Mouse (Mus musculus): ENCODE measurements around the gene Kat7. TPM values are rescaled to one million over a fixed set of nuclear protein-coding genes. Genes with fewer than 3 reads are reported as not detected.

Gene Kat7
- total RNA-seq, 2 experiments from 2014 or later: 19.7 to 23.9 TPM

GRCm38 (mm10) chr11:95333805-95334204 lies 23.8 kb upstream of the Kat7 start:
- no peak for DNase-seq (ENCODE audit: low spot score)

GRCm38 (mm10) chr11:95333209-95333608 lies 23.2 kb upstream of the Kat7 start:
- DNase-seq (ENCODE audit: low spot score): no peak

GRCm38 (mm10) chr11:95330662-95331061 lies 20.6 kb upstream of the Kat7 start:
- no peak for DNase-seq (ENCODE audit: low spot score)

DNA sequence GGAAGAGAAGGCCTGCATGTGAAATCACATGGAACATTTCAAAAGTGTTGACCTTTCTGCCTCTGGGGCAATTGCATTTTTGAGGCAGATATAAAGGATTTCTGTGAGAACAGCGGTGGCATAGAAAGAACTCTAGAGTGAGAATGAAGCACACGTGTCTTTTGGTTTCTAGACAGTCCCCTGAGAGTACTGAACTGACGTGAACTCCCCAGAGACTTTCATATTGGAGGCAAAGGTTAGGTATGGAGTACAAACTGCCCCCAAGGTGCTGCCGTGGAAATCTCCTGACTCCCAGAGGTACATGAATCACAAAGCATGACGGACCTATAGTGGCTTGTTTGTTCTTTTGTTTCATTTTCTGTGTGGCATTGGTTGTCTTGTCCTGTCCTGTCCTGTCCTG lies 18.6 kb upstream of the Kat7 start:
- no peak for DNase-seq (ENCODE audit: low spot score)

GRCm38 (mm10) chr11:95326243-95326642 lies 16.2 kb upstream of the Kat7 start:
- DNase-seq (ENCODE audit: low spot score): no peak

DNA sequence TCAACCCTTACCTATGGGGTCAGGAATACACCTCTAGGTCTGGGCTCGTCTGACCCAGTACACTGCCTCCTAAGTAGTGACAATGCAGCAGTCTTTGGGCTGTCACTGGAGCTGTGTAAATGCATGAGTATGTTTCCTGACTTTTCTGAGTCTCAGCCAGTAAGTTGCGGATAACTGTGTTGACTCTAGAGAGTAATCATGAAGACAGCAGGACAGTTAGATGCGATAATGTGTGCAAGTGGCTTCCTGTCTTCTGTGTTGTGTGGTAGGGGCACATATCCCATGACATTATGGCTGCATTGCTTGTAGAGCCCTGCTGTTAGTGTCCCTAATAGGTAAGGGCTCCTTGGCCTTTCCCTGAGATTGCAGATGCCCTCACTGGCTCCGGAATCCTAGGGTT lies 15.8 kb upstream of the Kat7 start:
- DNase-seq (ENCODE audit: low spot score): no peak

- DNase-seq (ENCODE audit: low spot score): no peak
Observed at GRCm38 (mm10) chr11:95324181-95324580, 14.1 kb upstream of the Kat7 start.

DNA sequence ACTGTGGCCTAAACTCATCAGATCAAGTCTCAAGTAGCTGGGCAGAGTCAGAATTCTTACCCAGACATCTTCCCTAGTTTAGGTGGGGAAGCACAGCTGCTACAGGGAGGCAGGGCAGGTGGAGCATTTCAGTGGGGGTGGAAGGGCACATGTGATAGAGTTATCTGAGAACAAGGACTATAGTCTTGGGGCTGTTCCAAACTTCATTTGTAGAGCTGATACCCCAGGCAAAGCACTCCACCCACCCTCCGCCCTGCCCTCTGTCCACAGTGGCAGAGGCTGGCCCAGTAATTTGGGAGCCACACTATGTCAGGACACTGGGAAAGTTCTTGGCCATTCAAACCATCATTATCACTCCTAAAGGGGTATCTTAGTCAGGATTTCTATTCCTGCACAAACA lies 10.0 kb upstream of the Kat7 start:
- DNase-seq (ENCODE audit: low spot score): no peak

- DNase-seq (ENCODE audit: low spot score): no peak
Observed at GRCm38 (mm10) chr11:95319506-95319905, 9.5 kb upstream of the Kat7 start.

DNA sequence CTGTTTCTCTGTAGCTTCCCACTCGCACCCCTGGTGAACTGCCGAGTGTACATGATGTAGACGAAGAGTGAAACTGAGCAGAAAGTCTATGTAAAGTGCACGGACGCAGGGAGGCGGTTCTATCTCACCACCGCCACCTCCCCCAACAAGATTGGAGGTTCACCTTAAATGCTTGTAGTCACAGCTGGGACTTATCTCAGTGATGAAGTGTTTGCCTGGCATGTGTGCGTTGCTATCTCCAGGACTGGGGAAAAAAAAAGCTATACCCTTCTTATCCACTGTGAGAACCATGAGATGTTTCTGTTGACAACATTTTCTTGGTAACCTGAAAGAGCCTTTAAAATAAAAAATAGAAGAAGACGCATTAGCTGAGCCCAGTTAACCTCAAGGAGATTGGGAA lies 8.1 kb upstream of the Kat7 start:
- no peak for DNase-seq (ENCODE audit: low spot score)

DNA sequence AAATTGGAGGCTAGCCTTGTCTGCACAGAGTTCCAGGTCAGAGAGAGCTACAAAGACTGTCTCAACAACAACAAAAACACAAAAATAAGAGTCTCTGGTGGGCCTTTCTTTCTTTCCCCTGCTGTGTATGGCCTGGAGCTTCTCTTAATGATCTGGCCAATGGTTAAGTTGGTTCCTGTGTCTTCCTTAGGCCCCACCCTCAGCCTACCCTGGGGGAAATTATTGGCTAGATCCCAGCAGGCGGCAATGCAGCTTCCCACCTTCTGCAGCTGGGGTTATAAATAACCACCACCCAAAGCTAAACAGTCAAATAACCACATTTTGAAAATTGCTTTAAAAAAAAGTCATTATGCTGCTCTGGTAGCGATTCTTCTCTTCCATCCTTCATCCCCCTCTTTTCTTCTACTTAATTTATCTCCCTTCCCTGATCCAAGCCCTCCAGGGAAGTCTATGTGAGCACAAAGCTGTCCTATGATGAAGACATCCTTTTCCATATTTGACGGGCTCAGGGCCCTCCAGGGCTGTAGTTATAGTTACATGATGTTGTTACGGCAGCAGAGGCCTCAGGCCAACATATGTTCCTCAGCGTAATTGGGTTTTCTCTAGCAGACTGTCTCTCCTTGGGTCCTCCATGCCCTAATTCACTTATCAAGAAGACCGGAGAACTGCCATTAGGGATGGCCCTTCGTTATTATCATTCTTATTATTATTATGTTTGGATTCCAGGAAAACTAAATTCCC lies 5.3 kb upstream of the Kat7 start:
- no peak for DNase-seq (ENCODE audit: low spot score)

- no peak for DNase-seq (ENCODE audit: low spot score)
Observed at GRCm38 (mm10) chr11:95311425-95311807, 1.4 kb upstream of the Kat7 start.

DNA sequence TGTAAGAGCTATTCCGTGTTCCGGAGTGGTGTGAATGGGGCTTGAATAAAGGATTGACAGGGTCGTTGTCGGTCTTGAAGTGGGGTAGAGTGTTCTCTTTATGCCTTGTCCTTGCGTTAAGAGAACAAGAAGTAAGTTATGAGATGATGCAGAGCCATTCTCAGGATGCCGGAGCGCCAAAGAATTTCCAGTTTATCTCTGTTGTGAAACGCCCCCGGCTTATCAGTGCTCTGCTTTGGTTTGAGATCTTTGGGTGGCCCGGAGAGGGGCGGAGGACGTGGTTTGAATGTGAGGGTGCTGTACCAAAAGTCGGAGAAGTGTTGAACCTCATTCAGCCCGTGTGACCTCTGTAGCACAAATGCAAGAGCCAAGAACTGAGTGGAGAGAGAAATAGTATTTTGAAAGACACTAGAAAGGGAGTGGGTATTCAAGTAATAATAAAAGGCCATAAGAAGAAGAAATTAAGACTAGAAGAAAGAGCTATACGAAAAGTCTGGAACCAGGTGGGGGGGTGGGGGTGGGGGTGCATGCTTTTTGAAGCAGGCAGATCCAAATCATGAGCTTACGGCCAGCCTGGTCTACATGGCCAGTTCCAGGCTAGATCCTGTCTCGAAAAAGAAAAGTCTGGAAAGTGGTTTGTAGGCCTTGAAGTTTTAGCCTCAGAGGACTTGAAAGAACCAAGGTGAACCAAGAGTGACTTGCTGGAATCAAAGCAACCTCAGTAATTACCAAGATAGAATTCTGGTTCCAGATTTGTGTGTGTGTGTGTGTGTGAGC lies 790 bp upstream of the Kat7 start:
- no peak for DNase-seq (ENCODE audit: low spot score)

GRCm38 (mm10) chr11:95309510-95310006 lies 488 bp downstream of the Kat7 start:
- DNase-seq (ENCODE audit: low spot score): peak; percentile 97

- DNase-seq (ENCODE audit: low spot score): no peak
Observed at GRCm38 (mm10) chr11:95307526-95307925, 2.5 kb downstream of the Kat7 start.

DNA sequence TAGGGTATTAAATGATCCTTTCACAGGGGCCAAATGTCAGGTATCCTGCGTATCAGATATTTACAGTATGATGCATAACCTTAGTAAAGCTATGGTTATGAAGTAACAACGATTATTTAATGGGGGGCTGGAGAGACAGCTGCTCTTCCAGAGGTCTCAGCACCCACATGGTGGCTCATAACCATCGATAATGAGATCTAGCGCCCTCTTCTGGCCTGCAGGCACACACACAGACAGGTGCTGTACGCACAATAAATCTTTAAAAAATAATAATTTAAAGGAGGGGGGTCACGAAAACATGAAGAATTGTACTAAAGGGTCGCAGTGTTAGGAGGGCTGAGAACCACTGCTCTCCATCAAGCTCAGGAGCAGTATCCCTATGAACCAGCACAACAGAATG lies 4.4 kb downstream of the Kat7 start:
- no peak for DNase-seq (ENCODE audit: low spot score)

DNA sequence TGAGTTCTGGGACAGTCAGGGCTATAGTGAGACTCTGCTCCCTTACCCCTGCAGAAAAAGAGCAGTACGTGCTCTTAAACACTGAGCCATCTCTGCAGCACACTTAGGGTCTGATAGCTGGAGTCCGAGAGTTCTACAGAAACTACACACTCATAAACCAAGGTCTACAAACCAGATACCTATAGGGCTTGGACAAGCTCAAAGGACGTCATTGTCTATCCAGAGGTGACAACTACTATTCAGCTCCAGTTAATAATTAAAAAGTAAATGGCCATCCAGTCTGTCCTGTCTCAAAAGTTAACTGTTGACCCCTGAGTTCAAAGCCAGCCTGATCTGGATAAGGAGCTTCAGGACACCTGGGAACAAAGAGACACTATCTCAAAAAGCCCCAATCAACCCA lies 8.3 kb downstream of the Kat7 start:
- DNase-seq (ENCODE audit: low spot score): no peak

DNA sequence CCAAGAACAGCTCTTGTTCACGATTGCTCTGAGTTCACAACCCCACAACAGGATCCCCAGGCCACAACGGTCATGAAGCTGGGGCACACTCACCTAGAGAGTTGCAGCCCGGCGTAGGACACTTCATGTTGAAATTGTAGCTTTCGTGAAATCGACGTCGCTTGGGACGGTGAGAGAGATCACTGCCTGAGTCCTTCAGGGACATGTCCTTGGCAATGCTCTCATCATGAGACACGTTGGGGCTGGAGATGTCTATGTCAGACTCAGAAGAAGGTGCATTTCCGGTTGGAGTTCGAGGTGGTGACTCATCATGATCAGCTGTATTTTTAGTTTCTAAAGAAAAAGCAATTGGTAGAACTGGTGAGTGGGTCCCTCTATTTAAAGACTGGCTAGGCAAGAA lies 10.2 kb downstream of the Kat7 start:
- no peak for DNase-seq (ENCODE audit: low spot score)

DNA sequence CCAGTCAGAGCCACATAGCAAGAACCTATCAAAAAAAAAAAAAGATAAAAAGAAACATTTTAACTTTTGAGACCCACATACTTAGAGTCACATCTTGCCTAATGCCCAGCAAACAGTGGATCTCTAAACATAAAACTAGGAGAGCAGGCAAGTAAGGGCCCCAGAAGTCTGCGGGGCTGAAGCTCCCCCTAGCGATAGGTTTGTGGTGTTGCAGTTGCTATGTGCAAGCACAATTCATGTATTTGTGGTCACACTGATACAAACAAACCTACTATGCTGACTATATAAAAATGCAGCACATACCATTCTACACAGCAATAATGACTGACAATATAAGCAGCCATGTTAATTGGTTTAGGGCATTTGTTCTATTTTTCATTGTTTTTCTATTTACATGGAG lies 11.9 kb downstream of the Kat7 start:
- no peak for DNase-seq (ENCODE audit: low spot score)

DNA sequence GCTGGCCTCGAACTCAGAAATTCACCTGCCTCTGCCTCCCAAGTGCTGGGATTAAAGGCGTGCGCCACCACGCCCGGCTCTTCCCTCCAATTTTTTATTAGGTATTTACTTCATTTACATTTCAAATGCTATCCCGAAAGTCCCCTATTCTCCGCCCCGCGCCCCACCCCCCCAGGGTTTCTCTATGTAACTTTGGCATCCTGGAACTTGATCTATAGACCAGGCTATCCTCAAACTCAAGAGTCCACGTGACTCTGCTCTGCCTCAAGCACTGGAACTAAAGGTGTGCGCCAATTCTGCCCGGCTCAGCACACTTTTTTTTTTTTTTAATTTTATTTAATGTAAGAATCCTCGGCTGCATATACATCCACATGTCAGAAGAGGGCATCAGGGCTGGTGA lies 14.3 kb downstream of the Kat7 start:
- DNase-seq (ENCODE audit: low spot score): no peak

- no peak for DNase-seq (ENCODE audit: low spot score)
Observed at GRCm38 (mm10) chr11:95293017-95293624, 16.9 kb downstream of the Kat7 start.

GRCm38 (mm10) chr11:95291998-95292397 lies 18.0 kb downstream of the Kat7 start:
- DNase-seq (ENCODE audit: low spot score): no peak

DNA sequence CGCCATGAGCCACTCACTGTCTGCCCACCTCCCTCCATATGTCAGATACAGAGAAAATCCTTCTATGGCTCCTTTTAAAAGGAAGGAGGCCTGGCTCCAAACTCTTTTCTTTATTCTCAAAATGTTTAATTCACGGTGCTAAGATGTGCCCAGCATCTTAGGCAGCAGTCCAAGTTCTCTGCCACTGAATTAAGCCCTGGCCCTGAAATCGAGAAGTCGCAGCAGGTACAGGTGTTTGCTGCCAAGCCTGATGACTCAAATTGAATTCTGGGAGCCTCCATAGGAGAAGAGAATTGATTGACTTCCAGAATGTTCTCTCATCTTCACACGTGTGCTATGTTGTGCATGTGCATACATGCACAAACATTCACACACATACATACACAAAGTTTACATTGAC lies 27.7 kb downstream of the Kat7 start:
- no peak for DNase-seq (ENCODE audit: low spot score)

All from gastrocnemius, adult 18-20 months (tissue).